Mouse (Mus musculus) megakaryocyte, embryonic 14.5 days (primary cell): ENCODE measurements around the gene R3hdm2.

Experiments used
- FLI1 ChIP-seq: IDR thresholded peaks from 2 replicates; pipeline ENCODE4 v1.6.1; 2012; ENCODE audit warnings: low read length, inconsistent platforms, mixed read lengths
- GATA1 ChIP-seq: IDR thresholded peaks from 3 replicates; pipeline ENCODE4 v1.6.1; 2012; ENCODE audit warnings: mixed read lengths, low read length, inconsistent platforms, borderline replicate concordance

DNA sequence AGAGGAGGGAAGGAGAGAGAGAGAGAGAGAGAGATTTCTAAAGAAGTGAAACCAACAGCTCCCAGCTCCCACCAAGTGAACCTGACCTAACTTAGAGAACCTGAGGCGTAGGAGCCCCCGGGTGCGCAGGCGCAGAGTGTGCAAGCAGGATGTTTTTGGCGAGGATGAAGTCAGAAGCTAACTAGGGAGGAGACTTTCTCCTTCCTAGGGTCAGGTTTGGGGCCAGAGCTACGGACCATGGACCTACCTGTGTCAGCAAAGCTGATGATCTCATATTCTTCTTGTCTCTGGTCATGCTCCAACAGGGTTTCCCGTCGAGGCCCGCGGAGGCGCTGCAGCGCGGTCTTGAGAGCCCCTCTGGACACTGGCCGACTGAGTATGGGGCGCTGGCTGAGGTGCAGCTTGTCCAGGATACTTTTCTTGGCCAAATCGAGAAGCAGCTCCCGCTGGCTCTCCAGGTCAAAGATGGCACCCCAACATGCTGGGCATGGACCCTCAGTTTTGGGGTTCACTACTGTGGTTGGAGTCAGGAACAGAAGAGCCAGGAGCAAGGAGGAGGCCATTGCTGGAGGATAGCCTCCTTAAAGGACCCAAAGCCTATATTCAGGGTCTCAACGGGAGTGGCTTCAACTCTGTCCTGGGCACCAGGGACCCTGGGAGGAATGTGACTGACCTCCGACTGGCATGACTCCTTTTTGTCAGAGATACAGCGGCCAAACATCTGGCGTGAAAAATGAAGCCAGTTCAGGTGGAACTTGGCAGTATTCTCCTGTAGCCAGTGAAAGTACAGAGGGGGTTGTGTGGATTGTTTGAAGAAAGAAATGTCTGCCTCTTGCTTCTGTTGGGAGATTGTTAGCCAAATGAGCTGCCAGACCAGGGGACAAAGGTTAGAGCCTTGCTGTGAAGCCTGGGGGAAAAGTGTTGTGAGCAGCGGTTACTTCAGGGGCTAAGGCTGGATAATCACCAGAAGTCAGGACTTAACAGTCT is 10.0 kb upstream of the R3hdm2 start, which contains the start of gene Inhbc:
- TF ChIP-seq GATA1 (no peak), FLI1 (no peak)
